Mouse (Mus musculus) heart, postnatal 0 days (tissue): ENCODE measurements around the gene Rock2. TPM values are rescaled to one million over a fixed set of nuclear protein-coding genes. Genes with fewer than 3 reads are reported as not detected.

Source experiments
- ATAC-seq: fragments of 200-750 bp; cut with Nextera tagmentation; 2 replicates; pipeline ENCODE4 v1.8.0; 2017; ENCODE audit warnings: low read depth, moderate number of reproducible peaks, moderate library complexity; ENCODE audit not compliant: insufficient read depth
- DNase-seq: peaks from one replicate; pipeline ENCODE4 v3.0.0-alpha.2; 2016; ENCODE audit warnings: low spot score
- H3K27ac ChIP-seq: fragments of 300-500 bp; sonication (generic); 2 replicates; pipeline ENCODE4 v1.5.1; 2014; ENCODE audit warnings: low read depth, mild to moderate bottlenecking
- H3K27me3 ChIP-seq: fragments of 300-500 bp; sonication (generic); 2 replicates; pipeline ENCODE4 v1.6.1; 2014; ENCODE audit warnings: low read length, mixed read lengths; ENCODE audit not compliant: control insufficient read depth, insufficient read depth
- H3K36me3 ChIP-seq: fragments of 300-500 bp; sonication (generic); replicated peaks from 2 replicates; pipeline ENCODE4 v1.6.1; 2014; ENCODE audit warnings: low read length, mixed read lengths; ENCODE audit not compliant: control insufficient read depth, insufficient read depth
- H3K4me1 ChIP-seq: fragments of 300-500 bp; sonication (generic); 2 replicates; pipeline ENCODE4 v1.6.1; 2014; ENCODE audit warnings: antibody characterized with exemption; ENCODE audit not compliant: control insufficient read depth, insufficient read depth
- H3K4me2 ChIP-seq: fragments of 300-500 bp; sonication (generic); 2 replicates; pipeline ENCODE4 v1.6.1; 2014; ENCODE audit warnings: low read depth, mild to moderate bottlenecking, low read length, moderate library complexity
- H3K4me3 ChIP-seq: fragments of 300-500 bp; sonication (generic); 2 replicates; pipeline ENCODE4 v1.5.1; 2014; ENCODE audit warnings: low read depth, low read length
- H3K9ac ChIP-seq: fragments of 300-500 bp; sonication (generic); replicated peaks from 2 replicates; pipeline ENCODE4 v1.6.1; 2014; ENCODE audit warnings: low read depth, low read length, mixed read lengths
- H3K9me3 ChIP-seq: fragments of 300-500 bp; sonication (generic); replicated peaks from 2 replicates; pipeline ENCODE4 v1.6.1; 2016; ENCODE audit warnings: low read length; ENCODE audit not compliant: control insufficient read depth
- CTCF ChIP-seq: IDR thresholded peaks from 2 replicates; pipeline ENCODE4 v1.5.1; 2016; ENCODE audit warnings: antibody characterized with exemption, control low read depth, low read depth
- EP300 ChIP-seq: IDR thresholded peaks from 2 replicates; pipeline ENCODE4 v1.6.1; 2016; ENCODE audit warnings: antibody characterized with exemption, low read depth
- WGBS: fragments of 180-500 bp; shearing (Covaris S2); extraction: QIAGEN DNeasy Blood & Tissue Kit; methylation state at CpG from one replicate; pipeline ENCODE4 v1.1.7; 2014; 5-methylcytosine and 5-hydroxymethylcytosine counted together
- polyA plus RNA-seq: library from polyadenylated mRNA; unstranded; fragments of >200 nt; fragmentation: Nextera tagmentation; extraction: Ambion mirVana; gene quantifications from 2 replicates; pipeline ENCODE4 v1.2.1, GENCODE M21; 2015
- total RNA-seq: library from RNA; depleted of rRNA; stranded (reverse); fragments of >200 nt; gene quantifications from 2 replicates; pipeline ENCODE4 v1.2.3, GENCODE M21; 2014; ENCODE audit warnings: low replicate concordance

Gene Rock2
- total and polyA plus RNA-seq, 2 experiments from 2014 or later: 24.6 to 49.2 TPM

DNA sequence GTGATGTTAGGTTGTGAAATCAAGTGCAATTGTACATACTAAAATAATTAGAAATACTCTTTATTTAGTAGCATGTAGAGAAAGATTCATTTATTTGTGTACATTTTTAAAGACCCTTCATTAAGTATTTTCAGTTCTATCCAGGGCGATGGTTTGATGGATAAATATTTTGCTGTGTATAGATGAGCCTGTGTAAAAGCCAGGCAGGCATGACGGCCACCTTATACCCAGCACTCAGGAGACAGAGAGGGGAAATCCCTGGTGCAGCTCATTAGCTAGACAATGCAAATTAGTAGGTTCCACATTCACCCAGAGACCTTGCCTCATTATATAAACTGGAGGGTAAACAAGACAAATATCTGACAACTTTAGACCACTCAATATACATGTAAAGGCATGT is 68.7 kb downstream of the Rock2 start:
- TF ChIP-seq CTCF (no peak), EP300 (no peak)
- peaks cover 74% of the 10 kb centered on the region for H3K36me3 ChIP-seq

DNA sequence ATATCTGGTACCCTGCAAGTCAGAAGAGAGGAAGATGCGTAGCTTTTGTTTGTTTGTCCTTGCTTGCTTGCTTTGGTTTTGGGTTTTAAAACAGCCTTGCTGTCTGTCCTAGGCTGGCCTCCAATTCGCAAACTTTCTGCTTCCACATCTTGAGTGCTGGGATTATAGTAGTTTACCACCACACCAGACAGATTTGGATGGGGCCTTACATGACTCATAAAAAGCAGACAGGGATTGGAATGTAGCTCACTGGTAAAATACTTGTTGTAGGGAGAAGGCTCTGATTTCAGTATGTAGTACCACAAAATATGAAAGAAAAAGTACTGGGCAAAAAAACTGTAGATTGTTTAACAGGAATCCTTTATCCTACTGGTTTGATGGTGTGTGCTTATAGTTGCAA is 72.1 kb downstream of the Rock2 start:
- H3K4me2 ChIP-seq: no peak overlapping the region
- H3K9me3 ChIP-seq: no peaks in the 10 kb centered on the region
- H3K4me1 ChIP-seq: no peaks in the 10 kb centered on the region
- TF ChIP-seq EP300: no peak
- no peak for TF ChIP-seq CTCF
- 96% methylated on average over 2 of the region's 2 CpGs for WGBS
- no peak overlapping the region for H3K27ac ChIP-seq
- no peaks in the 10 kb centered on the region for H3K27me3 ChIP-seq
- H3K36me3 ChIP-seq: peaks cover 73% of the 10 kb centered on the region
- ATAC-seq (no peak), DNase-seq (no peak)
- H3K9ac ChIP-seq: no peak overlapping the region
- no peak overlapping the region for H3K4me3 ChIP-seq

More for the DNA sequence above, 68.7 kb downstream of the Rock2 start:
- 85% methylated on average over 2 of the region's 2 CpGs for WGBS
- Histone ChIP-seq H3K4me2 (no peak overlapping the region), H3K27ac (no peak overlapping the region), H3K27me3 (no peaks in the 10 kb centered on the region), H3K9me3 (no peaks in the 10 kb centered on the region), H3K4me1 (no peaks in the 10 kb centered on the region), H3K4me3 (no peak overlapping the region), H3K9ac (no peak overlapping the region)
- ATAC-seq (no peak), DNase-seq (no peak)

DNA sequence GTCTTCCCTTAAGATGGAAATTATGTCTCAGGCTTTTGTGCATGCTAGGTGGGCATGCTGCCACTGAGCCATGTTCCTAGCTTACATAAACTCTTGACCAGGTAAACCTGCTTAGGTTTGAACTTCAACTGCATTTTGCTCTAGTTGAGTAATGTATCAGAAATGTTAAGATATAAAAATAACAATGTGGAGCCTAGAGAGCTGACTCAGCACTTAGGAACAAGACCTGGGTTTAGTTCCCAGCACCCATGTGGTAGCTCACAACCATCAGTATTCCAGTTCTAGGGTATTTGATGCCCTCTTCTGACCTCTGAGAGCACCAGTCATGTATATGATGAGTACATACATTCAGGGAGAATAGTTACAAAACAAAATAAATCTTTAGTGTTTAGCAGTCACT is 82.4 kb downstream of the Rock2 start:
- no peak overlapping the region for H3K27ac ChIP-seq
- TF ChIP-seq EP300 (no peak), CTCF (no peak)
- ATAC-seq (no peak), DNase-seq (no peak)
- no peaks in the 10 kb centered on the region for H3K4me1 ChIP-seq
- H3K27me3 ChIP-seq: no peaks in the 10 kb centered on the region
- no peak overlapping the region for H3K9ac ChIP-seq
- H3K4me3 ChIP-seq: no peak overlapping the region
- no peak overlapping the region for H3K4me2 ChIP-seq
- peaks cover 93% of the 10 kb centered on the region for H3K36me3 ChIP-seq
- no peaks in the 10 kb centered on the region for H3K9me3 ChIP-seq

DNA sequence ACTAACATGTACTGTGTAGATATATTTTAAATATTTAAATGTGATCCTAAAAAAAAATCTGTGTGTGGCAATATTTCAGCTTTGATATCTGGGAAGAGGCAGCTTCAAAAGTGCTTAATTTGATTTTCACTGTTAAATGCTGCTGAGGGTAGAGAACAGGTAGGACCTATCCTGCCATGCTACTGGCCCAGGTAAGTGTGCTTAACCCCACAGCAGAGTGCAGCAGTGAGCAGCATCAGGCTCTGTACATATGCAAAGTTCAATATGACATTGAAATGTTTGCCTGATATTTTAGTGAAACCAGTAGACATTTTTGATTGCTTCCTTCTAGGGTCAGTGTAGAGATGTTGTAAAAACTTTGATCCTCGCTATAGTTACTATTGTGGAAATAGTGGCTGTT is 91.1 kb downstream of the Rock2 start:
- Histone ChIP-seq H3K4me2 (no peak overlapping the region), H3K9me3 (no peaks in the 10 kb centered on the region), H3K4me3 (no peak overlapping the region), H3K27me3 (no peaks in the 10 kb centered on the region), H3K36me3 (peaks cover 60% of the 10 kb centered on the region), H3K9ac (no peak overlapping the region), H3K27ac (no peak overlapping the region), H3K4me1 (no peaks in the 10 kb centered on the region)
- no peak for DNase-seq
- TF ChIP-seq EP300 (no peak), CTCF (no peak)
- WGBS: 88% methylated on average over 1 of the region's 1 CpGs
- no peak for ATAC-seq

DNA sequence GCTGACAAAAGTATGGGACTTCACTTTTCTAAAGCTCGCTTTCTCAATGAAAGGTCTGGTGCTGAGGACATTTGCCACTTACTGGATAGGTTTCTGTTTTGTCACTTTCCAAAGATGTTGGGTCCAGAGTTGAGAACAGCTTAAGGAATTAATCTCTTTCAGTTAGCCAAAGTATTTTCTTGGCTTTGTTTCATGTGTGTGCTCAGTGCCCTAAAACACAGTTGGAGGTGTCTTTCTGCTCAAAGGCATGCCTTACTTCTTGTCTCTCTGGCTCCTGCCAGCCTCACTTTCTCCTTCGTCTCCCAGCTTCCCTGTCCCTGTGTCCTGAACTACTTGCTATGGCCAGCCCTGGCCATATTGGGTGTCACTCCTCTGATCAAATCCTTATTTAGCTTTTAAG is 96.7 kb downstream of the Rock2 start:
- Histone ChIP-seq H3K4me2 (no peak overlapping the region), H3K27me3 (no peaks in the 10 kb centered on the region), H3K4me3 (no peak overlapping the region), H3K9ac (no peak overlapping the region), H3K36me3 (peaks cover 32% of the 10 kb centered on the region), H3K4me1 (no peaks in the 10 kb centered on the region), H3K27ac (no peak overlapping the region), H3K9me3 (no peaks in the 10 kb centered on the region)
- WGBS: 88% methylated on average over 2 of the region's 2 CpGs
- TF ChIP-seq CTCF (no peak), EP300 (no peak)
- ATAC-seq (no peak), DNase-seq (no peak)

DNA sequence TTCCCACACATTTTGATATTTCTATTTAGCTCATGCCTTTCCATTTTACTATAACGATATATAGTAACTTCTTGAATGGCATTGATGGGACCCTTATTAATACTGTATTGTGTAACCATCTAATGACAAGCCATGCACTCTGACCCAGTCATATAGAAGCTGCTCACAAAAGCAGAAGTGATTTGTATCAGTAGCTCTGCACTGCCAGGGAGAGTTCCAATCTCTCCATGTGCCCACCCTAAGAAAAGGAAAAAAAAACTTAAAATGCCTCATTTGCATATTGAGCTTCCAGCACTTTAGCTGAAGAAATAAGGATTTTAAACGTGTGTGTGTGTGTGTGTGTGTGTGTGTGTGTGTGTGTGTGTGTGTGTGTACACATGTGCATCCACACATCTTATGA is 97.7 kb downstream of the Rock2 start:
- no peak overlapping the region for H3K4me2 ChIP-seq
- no peak overlapping the region for H3K9ac ChIP-seq
- H3K27me3 ChIP-seq: no peaks in the 10 kb centered on the region
- no peaks in the 10 kb centered on the region for H3K4me1 ChIP-seq
- no peak for TF ChIP-seq CTCF
- TF ChIP-seq EP300: no peak
- H3K36me3 ChIP-seq: peaks cover 24% of the 10 kb centered on the region
- ATAC-seq: no peak
- DNase-seq: no peak
- no peaks in the 10 kb centered on the region for H3K9me3 ChIP-seq
- H3K4me3 ChIP-seq: no peak overlapping the region
- H3K27ac ChIP-seq: no peak overlapping the region
- 81% methylated on average over 2 of the region's 2 CpGs for WGBS
